Mouse (Mus musculus) inflammation-experienced regulatory T-cells, adult 6 months (primary cell): Measurements from ENCODE around the gene Nr4a1. TPM values are rescaled to one million over a fixed set of nuclear protein-coding genes. Genes with fewer than 3 reads are reported as not detected.

ENCODE experiments used
- ATAC-seq: one replicate; pipeline ENCODE4 v1.8.0; 2017
- polyA plus RNA-seq, 3 experiments: library from polyadenylated mRNA; unstranded; fragments of 100-300 nt; shearing (Covaris generic); gene quantifications; one replicate each; pipeline ENCODE4 v1.2.1; 2017

The Nr4a1 gene
- polyA plus RNA-seq, 3 experiments from 2014 or later = 46.4 to 73.4 (median 68.3) TPM

DNA sequence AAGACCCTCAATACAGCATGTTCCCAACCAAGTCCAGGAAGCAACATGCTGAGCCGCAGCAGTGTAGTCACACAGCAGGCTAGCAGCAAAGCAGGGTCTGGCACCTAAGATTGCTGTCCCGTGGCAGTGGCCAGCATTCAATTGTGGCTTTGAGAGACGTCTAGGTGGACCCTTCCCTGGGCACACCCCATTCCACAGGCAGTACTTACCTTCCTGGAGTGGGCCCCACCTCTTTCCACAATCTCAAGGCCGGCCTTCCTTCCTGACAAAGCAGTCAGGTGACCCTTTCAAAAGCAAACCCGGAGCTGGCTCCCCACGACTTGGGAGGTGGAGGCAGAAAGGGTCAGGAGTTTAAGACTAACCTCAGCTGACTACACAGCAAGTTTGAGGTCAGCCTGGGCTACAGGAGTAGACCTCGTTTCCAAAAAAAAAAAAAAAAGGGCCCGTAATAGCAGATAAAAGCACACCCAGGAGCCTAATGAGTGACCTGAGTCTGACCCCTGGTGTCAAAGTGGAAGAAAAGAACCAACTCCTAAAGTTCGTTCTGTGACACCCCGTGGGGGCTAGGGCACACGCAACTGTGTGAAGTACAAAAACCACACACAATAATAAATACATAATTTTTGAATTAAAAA is 20.3 kb upstream of the Nr4a1 start:
- no peak for ATAC-seq

- ATAC-seq = no peak
Observed at GRCm38 (mm10) chr15:101234611-101235341, 19.3 kb upstream of the Nr4a1 start.

GRCm38 (mm10) chr15:101235342-101235698 is 18.7 kb upstream of the Nr4a1 start:
- ATAC-seq = no peak

- no peak for ATAC-seq
Observed at GRCm38 (mm10) chr15:101235728-101236327, 18.2 kb upstream of the Nr4a1 start.

DNA sequence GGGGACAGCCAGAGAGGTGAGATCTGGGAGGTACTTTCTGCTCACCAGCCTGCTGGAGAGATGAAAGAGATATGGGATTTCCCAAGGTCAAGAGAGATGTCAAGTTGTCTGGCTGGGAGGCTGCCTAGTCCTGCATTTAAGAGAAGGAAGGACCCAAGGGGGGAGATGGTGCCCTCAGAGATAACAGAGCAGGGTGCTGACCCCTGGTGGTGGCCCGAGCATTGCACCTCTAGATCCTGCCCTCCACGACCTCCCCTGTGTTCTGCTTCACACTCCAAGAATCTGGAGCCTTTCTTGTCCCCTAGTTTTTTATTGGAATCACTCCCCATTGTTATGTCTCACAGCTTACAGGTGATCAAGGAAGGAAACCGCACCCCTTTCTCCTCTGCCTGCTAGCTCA is 17.2 kb upstream of the Nr4a1 start:
- ATAC-seq = peak; percentile 51

GRCm38 (mm10) chr15:101238885-101239511 is 15.1 kb upstream of the Nr4a1 start:
- ATAC-seq = peak; percentile 33

DNA sequence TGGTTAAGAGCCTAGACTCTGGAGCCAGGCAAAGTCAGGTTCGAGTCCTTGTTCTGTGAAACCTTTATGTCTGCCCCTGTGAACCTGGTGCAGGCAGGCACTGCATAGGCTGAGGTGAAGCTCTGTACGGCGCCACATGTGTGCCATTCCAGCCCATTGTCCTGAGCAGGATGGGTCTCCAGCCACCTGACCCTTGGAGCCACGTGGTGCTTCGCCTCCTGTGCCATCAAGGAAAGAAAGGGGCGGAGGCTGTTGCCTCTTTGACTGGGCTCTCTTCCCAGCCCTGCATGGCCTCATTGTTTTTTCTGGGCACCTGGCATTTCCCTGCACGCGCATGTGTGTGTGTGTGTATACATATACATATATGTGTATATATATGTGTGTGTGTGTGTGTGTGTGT is 14.2 kb upstream of the Nr4a1 start:
- no peak for ATAC-seq

GRCm38 (mm10) chr15:101240799-101241204 is 13.3 kb upstream of the Nr4a1 start:
- ATAC-seq = peak; percentile 87

- ATAC-seq = no peak
Observed at GRCm38 (mm10) chr15:101241236-101241635, 12.8 kb upstream of the Nr4a1 start.

GRCm38 (mm10) chr15:101241853-101242252 is 12.2 kb upstream of the Nr4a1 start:
- ATAC-seq = no peak

DNA sequence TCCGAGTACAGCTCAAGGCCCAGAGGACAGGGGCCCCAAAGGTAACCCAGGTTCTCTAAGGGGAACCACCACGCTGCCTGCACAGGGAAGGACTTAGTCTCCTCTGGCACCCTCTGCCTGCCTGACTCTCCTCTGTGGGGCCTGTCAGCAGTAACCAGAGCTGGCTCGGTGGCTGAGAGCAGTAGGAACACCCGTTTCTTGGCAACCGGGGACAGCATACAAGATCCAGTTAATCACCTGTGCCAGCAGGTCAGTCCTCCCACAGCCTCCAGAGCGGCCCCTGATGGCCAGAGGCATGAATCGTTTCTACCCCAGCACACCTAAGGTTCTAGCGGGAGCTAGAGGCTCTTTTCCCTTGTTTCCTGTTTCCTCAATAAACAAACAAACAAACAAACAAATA is 11.4 kb upstream of the Nr4a1 start:
- ATAC-seq = no peak

DNA sequence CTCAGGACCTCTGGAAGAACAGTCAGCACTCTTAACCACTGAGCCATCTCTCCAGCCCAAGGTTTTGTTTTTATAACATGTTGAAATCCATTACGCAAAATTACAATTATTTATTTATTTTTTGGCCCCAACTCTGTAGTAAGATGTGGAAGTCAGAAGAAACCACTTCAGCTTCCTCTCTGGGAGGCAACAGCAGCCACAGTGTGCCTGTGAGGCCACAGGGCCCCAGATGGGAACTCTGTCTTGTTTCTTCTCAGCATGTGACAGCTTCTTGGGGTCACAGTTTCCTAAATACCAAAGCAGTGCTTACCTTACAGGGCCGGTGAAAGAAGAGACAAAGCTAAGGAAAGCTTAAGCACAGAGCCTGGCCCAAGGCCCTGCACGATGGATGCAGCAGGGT is 10.1 kb upstream of the Nr4a1 start:
- ATAC-seq = no peak

DNA sequence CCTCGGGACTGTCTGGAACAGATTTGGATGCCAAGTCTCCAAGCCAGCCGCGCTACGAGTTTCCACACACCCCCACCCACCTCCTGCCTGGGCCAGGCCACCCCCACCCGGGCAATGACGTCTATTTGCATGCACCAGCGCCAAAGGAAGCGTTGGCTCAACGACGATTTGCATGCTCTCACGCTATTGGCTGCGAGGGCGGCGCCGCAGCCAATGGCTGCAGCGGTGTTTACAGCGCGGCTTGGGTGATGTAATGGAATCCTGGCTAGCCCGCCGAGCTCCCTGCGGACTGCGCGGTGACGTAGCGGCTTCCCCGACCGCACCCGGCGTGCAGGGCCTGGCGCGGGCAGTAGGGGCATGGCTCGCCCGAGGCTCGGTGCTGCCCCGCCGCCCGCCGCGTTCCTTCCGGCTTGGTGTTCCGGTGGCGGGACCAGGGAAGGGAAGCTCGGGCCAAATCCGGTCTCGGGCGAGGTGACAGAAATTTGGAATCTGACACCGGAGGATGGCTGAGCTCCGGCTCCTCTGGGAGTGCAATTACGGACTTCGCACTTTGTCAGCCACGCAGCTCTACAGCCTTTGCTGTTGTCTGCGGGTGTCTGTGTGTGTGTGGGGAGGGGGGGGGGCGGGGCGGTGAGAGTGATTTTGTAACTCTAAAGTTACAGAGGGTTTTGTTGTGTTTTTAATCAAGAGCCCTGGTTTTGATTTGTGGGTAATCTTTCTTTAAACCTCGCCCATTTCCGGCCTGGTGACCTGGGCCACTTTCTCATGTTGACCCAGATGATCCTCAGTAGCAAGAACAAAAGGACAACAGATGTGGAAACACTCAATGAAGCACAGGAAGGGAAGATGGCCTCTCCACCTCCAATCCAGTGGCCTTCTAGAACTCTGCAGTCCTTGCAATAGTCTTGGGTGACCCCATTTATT is 7.6 kb upstream of the Nr4a1 start:
- ATAC-seq = peak; percentile 95

DNA sequence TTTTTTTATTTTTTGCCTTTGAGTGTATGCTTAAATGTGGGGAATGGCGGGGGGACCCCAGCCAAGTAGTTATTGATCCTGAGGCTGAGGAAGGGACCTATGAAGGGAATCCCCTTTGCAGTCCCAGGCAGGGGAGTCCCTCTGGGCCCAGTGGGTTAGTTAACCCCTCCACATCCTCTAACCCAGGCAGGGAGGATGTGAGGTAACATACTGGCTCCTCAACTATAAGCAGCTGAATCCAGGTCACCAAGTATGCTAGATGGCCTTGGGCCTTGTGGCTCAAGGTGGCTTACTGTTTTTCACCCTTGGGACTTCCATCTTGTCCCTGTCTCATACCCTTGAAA is 6.9 kb upstream of the Nr4a1 start:
- ATAC-seq = peak; percentile 25

GRCm38 (mm10) chr15:101248029-101248710 is 5.9 kb upstream of the Nr4a1 start:
- ATAC-seq = no peak

DNA sequence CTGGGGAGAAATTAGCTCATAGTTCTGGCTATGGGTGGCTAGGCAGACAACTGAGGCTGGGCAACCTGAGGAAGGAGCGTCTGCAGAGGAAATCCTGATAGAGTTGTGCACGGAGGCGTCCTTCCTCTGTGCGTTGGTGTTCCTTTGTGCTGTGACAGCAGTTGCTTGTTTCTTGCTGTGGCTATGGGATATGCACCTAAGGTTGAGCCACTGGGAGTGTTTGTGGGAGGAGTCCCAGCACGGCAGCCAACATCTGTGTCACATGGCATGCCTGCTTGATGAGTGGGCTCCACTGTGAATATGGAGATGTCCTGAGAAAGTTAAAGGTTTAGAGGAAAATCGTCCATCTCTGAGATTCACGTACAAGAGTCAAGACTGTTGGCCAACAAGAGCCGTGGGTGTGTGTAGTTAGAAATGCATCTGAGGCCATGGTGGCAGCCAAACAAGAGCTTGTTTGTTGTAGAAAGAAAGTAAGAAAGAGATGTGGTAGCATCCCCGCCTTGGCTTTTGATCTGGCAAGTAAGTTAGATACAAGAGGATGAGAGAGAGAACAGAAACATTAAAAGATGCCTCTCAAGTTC is 3.8 kb upstream of the Nr4a1 start:
- no peak for ATAC-seq

DNA sequence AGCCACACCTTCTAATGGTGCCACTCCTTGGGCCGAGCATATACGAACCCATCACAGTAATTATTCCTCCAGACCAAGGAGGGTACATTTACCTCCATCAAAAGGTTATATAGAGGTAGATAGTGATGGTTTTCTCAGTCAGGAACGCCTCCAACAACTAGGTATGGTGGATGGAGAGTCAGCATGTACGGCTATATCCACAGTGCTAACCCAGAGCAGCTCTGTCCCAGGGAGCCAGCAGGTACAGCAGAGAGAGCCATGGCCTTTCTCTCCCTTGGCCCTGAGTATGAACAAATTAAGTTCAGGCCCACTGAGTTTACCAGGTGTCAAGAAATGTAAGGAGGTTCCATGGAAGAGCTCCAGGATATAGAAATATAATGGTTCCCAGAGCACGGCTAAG is 2.1 kb upstream of the Nr4a1 start:
- ATAC-seq = no peak

DNA sequence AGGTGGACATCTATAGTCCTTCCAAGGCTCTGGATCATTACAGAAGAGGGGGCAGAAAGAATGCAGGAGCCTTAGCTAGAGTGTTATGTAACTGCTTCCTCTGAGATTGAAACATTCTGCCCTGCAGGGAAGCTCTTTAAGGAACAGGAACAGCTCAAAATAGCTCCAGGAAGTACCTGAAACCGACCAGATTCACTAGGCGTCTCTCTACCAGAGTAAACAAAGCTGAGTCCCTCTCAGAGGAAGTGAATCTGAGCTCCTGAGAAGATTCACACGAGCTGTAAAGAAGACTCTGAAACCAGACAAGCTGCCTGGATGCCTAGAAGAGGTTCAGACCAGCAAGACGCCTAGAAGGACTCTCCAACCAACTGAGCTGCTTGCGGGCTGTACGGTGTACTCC is 1.5 kb upstream of the Nr4a1 start:
- no peak for ATAC-seq

DNA sequence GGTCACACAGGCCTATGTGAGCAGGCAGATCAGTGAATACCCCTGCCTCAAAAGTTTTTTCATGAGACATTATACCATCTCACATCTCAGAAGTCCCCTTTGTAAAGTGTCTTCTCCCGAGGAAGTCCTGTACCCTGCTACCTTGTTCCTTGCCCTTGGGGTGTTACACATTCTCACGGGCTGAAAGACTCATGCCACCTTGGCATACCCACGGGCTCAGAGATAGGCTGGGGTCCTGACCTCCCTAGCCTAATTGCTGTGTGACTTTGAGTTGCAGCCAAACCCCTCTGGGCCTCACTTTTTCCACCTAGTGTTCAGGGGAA is 545 bp upstream of the Nr4a1 start:
- no peak for ATAC-seq

GRCm38 (mm10) chr15:101255842-101256462 is 1.9 kb downstream of the Nr4a1 start:
- ATAC-seq = no peak

GRCm38 (mm10) chr15:101256463-101257206 is 2.6 kb downstream of the Nr4a1 start:
- ATAC-seq = no peak
